ENCODE assay signal across 14 mouse cellular contexts in genomic region chr5:121667067-121667466, GRCm38 (mm10).
"Had no signal": no experiment of that assay in that cellular context is flagged by ENCODE, and none has a peak within 500 bp of the region (broad histone marks: within the 10 kb centered on the region; RNA-seq: fewer than 3 reads in every experiment).

No protein-coding gene starts in this region.

- H3K4me2 ChIP-seq: hindbrain, embryonic 13.5 days; midbrain, embryonic 11.5 days; midbrain, embryonic 15.5 days; neural tube, embryonic 13.5 days; stomach, embryonic 15.5 days had no signal

- DNase-seq: lung, adult 2 months; lung, postnatal 36 days; right cerebral cortex, postnatal 14 days; thymus, postnatal 4 days had no signal

- H3K27me3 ChIP-seq: hindbrain, embryonic 13.5 days; midbrain, embryonic 15.5 days; neural tube, embryonic 13.5 days; stomach, embryonic 15.5 days had no signal

- H3K9ac ChIP-seq: hindbrain, embryonic 13.5 days; liver, embryonic 14.5 days; midbrain, embryonic 15.5 days; neural tube, embryonic 13.5 days; stomach, embryonic 15.5 days had no signal

- H3K27ac ChIP-seq: hindbrain, embryonic 13.5 days; hindbrain, postnatal 0 days; left cerebral cortex, adult 2 months; limb, embryonic 10.5 days; liver, embryonic 14.5 days; midbrain, embryonic 15.5 days; neural tube, embryonic 13.5 days; stomach, embryonic 15.5 days had no signal

- H3K9me3 ChIP-seq: hindbrain, embryonic 13.5 days; limb, embryonic 10.5 days; midbrain, embryonic 15.5 days; neural tube, embryonic 13.5 days; stomach, embryonic 15.5 days had no signal

- H3K4me1 ChIP-seq: stomach, embryonic 15.5 days had no signal

- ATAC-seq: hindbrain, postnatal 0 days; lung, postnatal 0 days; midbrain, embryonic 15.5 days had no signal

- H3K4me3 ChIP-seq: hindbrain, embryonic 13.5 days; left cerebral cortex, adult 2 months; limb, embryonic 10.5 days; midbrain, embryonic 15.5 days; neural tube, embryonic 13.5 days; stomach, embryonic 15.5 days had no signal
